Mouse (Mus musculus): ENCODE measurements around the gene Acadm.
A peak's percentile ranks its signal among the peaks of the same experiment; 100 is the strongest.

The Acadm gene

GRCm38 (mm10) chr3:153941613-153942012 lies 2.8 kb downstream of the Acadm start:
- no peak for DNase-seq (ENCODE audit: low read depth)

GRCm38 (mm10) chr3:153940486-153940885 lies 3.9 kb downstream of the Acadm start:
- no peak for DNase-seq (ENCODE audit: low read depth)

- no peak for DNase-seq (ENCODE audit: low read depth)
Observed at GRCm38 (mm10) chr3:153940021-153940420, 4.4 kb downstream of the Acadm start.

GRCm38 (mm10) chr3:153937116-153937810 lies 7.2 kb downstream of the Acadm start:
- no peak for DNase-seq (ENCODE audit: low read depth)

- no peak for DNase-seq (ENCODE audit: low read depth)
Observed at GRCm38 (mm10) chr3:153935878-153936277, 8.6 kb downstream of the Acadm start.

- no peak for DNase-seq (ENCODE audit: low read depth)
Observed at GRCm38 (mm10) chr3:153932461-153932860, 12.0 kb downstream of the Acadm start.

GRCm38 (mm10) chr3:153929526-153929925 lies 14.9 kb downstream of the Acadm start:
- peak; percentile 64 for DNase-seq (ENCODE audit: low read depth)

GRCm38 (mm10) chr3:153926333-153926732 lies 18.1 kb downstream of the Acadm start:
- DNase-seq (ENCODE audit: low read depth): no peak

- no peak for DNase-seq (ENCODE audit: low read depth)
Observed at GRCm38 (mm10) chr3:153921147-153921910, 23.1 kb downstream of the Acadm start.

- DNase-seq (ENCODE audit: low read depth): no peak
Observed at GRCm38 (mm10) chr3:153917200-153917599, 27.2 kb downstream of the Acadm start.

- DNase-seq (ENCODE audit: low read depth): no peak
Observed at GRCm38 (mm10) chr3:153913510-153914243, 30.8 kb downstream of the Acadm start.

GRCm38 (mm10) chr3:153912546-153913509 lies 31.6 kb downstream of the Acadm start, which contains the start of gene Rabggtb:
Rabggtb (minus strand) TSS chr3:153913009.
- peak; percentile 97 for DNase-seq (ENCODE audit: low read depth)

- DNase-seq (ENCODE audit: low read depth): peak; percentile 25
Observed at GRCm38 (mm10) chr3:153911882-153912440, 32.5 kb downstream of the Acadm start.

- peak; percentile 32 for DNase-seq (ENCODE audit: low read depth)
Observed at GRCm38 (mm10) chr3:153911197-153911881, 33.1 kb downstream of the Acadm start.

GRCm38 (mm10) chr3:153910489-153910888 lies 33.9 kb downstream of the Acadm start:
- DNase-seq (ENCODE audit: low read depth): no peak

GRCm38 (mm10) chr3:153908919-153909318 lies 35.5 kb downstream of the Acadm start:
- DNase-seq (ENCODE audit: low read depth): no peak

- no peak for DNase-seq (ENCODE audit: low read depth)
Observed at GRCm38 (mm10) chr3:153906136-153906871, 38.1 kb downstream of the Acadm start, which contains the start of gene Msh4. Msh4 (minus strand) TSS chr3:153906138.

- DNase-seq (ENCODE audit: low read depth): no peak
Observed at GRCm38 (mm10) chr3:153905251-153906135, 38.9 kb downstream of the Acadm start.

- no peak for DNase-seq (ENCODE audit: low read depth)
Observed at GRCm38 (mm10) chr3:153904586-153904985, 39.8 kb downstream of the Acadm start.

Data from naive thymus-derived CD4-positive, alpha-beta T cell, adult 2 months (primary cell).